Mouse (Mus musculus): ENCODE data around the gene Cd83. TPM values are rescaled to one million over a fixed set of nuclear protein-coding genes. Genes with fewer than 3 reads are reported as not detected.

Gene Cd83
- total RNA-seq, 1 experiment, result 0.76 TPM

- H3K9ac ChIP-seq (ENCODE audit: insufficient read depth, low read depth, low read length, poor library complexity, severe bottlenecking), result no peak overlapping the region
- TF ChIP-seq HCFC1 (IDR thresholded peaks at IDR 0.05; ENCODE audit: borderline replicate concordance, insufficient read depth, low read length), result no peak
- no peaks in the 10 kb centered on the region for H3K36me3 ChIP-seq (ENCODE audit: control insufficient read depth, insufficient read depth, low read length, poor library complexity, severe bottlenecking)
- H3K4me3 ChIP-seq (ENCODE audit: insufficient read depth in 1 of 2, low read depth in 1 of 2, low read length in 2 of 2, poor library complexity in 1 of 2, severe bottlenecking in 1 of 2), result no peak overlapping the region
- in situ Hi-C loops (cut with MboI; ENCODE audit: low sequenced_read_pairs in 2 of 2, unreplicated experiment in 2 of 2), result no loop called here
- no peaks in the 10 kb centered on the region for H3K9me3 ChIP-seq (ENCODE audit: control insufficient read depth, insufficient read depth, low read depth, low read length)
- no peak for DNase-seq (ENCODE audit: low read depth, low spot score)
- no peaks in the 10 kb centered on the region for H3K4me1 ChIP-seq (ENCODE audit: control insufficient read depth in 2 of 2, insufficient read depth in 2 of 2, low read length in 2 of 2, poor library complexity in 1 of 2)
- H3K27ac ChIP-seq (ENCODE audit: insufficient read depth, low read depth, low read length, poor library complexity, severe bottlenecking), result no peak overlapping the region
These were observed 30.9 kb upstream of the Cd83 start for GRCm38 (mm10) chr13:43753652-43754051.

GRCm38 (mm10) chr13:43754455-43755128 lies 30.0 kb upstream of the Cd83 start:
- no peak overlapping the region for H3K9ac ChIP-seq (ENCODE audit: insufficient read depth, low read depth, low read length, poor library complexity, severe bottlenecking)
- no peak overlapping the region for H3K4me3 ChIP-seq (ENCODE audit: insufficient read depth in 1 of 2, low read depth in 1 of 2, low read length in 2 of 2, poor library complexity in 1 of 2, severe bottlenecking in 1 of 2)
- no peaks in the 10 kb centered on the region for H3K9me3 ChIP-seq (ENCODE audit: control insufficient read depth, insufficient read depth, low read depth, low read length)
- H3K36me3 ChIP-seq (ENCODE audit: control insufficient read depth, insufficient read depth, low read length, poor library complexity, severe bottlenecking), result no peaks in the 10 kb centered on the region
- H3K27ac ChIP-seq (ENCODE audit: insufficient read depth, low read depth, low read length, poor library complexity, severe bottlenecking), result no peak overlapping the region
- TF ChIP-seq ZC3H11A (IDR thresholded peaks at IDR 0.05; ENCODE audit: borderline replicate concordance, low read depth, low read length), result no peak
- no peak for TF ChIP-seq MAFK (IDR thresholded peaks at IDR 0.05; ENCODE audit: insufficient read depth, low read depth, low read length)
- TF ChIP-seq HCFC1 (IDR thresholded peaks at IDR 0.05; ENCODE audit: borderline replicate concordance, insufficient read depth, low read length), result no peak
- TF ChIP-seq ZNF384 (IDR thresholded peaks at IDR 0.05; ENCODE audit: low read depth, low read length), result no peak
- TF ChIP-seq CHD2 (IDR thresholded peaks at IDR 0.05; ENCODE audit: low read depth, low read length), result no peak
- in situ Hi-C loops (cut with MboI; ENCODE audit: low sequenced_read_pairs in 2 of 2, unreplicated experiment in 2 of 2), result no loop called here
- no peaks in the 10 kb centered on the region for H3K4me1 ChIP-seq (ENCODE audit: control insufficient read depth in 2 of 2, insufficient read depth in 2 of 2, low read length in 2 of 2, poor library complexity in 1 of 2)
- DNase-seq (ENCODE audit: low read depth, low spot score), result no peak

- no peaks in the 10 kb centered on the region for H3K36me3 ChIP-seq (ENCODE audit: control insufficient read depth, insufficient read depth, low read length, poor library complexity, severe bottlenecking)
- no peaks in the 10 kb centered on the region for H3K4me1 ChIP-seq (ENCODE audit: control insufficient read depth in 2 of 2, insufficient read depth in 2 of 2, low read length in 2 of 2, poor library complexity in 1 of 2)
- no peak overlapping the region for H3K9ac ChIP-seq (ENCODE audit: insufficient read depth, low read depth, low read length, poor library complexity, severe bottlenecking)
- in situ Hi-C loops (cut with MboI; ENCODE audit: low sequenced_read_pairs in 2 of 2, unreplicated experiment in 2 of 2), result no loop called here
- TF ChIP-seq MAFK (IDR thresholded peaks at IDR 0.05; ENCODE audit: insufficient read depth, low read depth, low read length), result no peak
- TF ChIP-seq ZC3H11A (IDR thresholded peaks at IDR 0.05; ENCODE audit: borderline replicate concordance, low read depth, low read length), result no peak
- TF ChIP-seq CHD2 (IDR thresholded peaks at IDR 0.05; ENCODE audit: low read depth, low read length), result no peak
- TF ChIP-seq ZNF384 (IDR thresholded peaks at IDR 0.05; ENCODE audit: low read depth, low read length), result no peak
- no peak for TF ChIP-seq HCFC1 (IDR thresholded peaks at IDR 0.05; ENCODE audit: borderline replicate concordance, insufficient read depth, low read length)
- no peak overlapping the region for H3K27ac ChIP-seq (ENCODE audit: insufficient read depth, low read depth, low read length, poor library complexity, severe bottlenecking)
- no peaks in the 10 kb centered on the region for H3K9me3 ChIP-seq (ENCODE audit: control insufficient read depth, insufficient read depth, low read depth, low read length)
- no peak for DNase-seq (ENCODE audit: low read depth, low spot score)
- no peak overlapping the region for H3K4me3 ChIP-seq (ENCODE audit: insufficient read depth in 1 of 2, low read depth in 1 of 2, low read length in 2 of 2, poor library complexity in 1 of 2, severe bottlenecking in 1 of 2)
These were observed 29.0 kb upstream of the Cd83 start for GRCm38 (mm10) chr13:43755573-43755972.

- TF ChIP-seq HCFC1 (IDR thresholded peaks at IDR 0.05; ENCODE audit: borderline replicate concordance, insufficient read depth, low read length) (no peak), MAFK (IDR thresholded peaks at IDR 0.05; ENCODE audit: insufficient read depth, low read depth, low read length) (no peak), CHD2 (IDR thresholded peaks at IDR 0.05; ENCODE audit: low read depth, low read length) (no peak), ZC3H11A (IDR thresholded peaks at IDR 0.05; ENCODE audit: borderline replicate concordance, low read depth, low read length) (no peak), ZNF384 (IDR thresholded peaks at IDR 0.05; ENCODE audit: low read depth, low read length) (no peak)
These were observed 23.3 kb upstream of the Cd83 start for GRCm38 (mm10) chr13:43761156-43761855.

More at GRCm38 (mm10) chr13:43761156-43761855, 23.3 kb upstream of the Cd83 start:
- peaks cover 0 to 8% of the 10 kb centered on the region in 2 experiments; a peak in 1 of 4 replicates for H3K4me1 ChIP-seq (ENCODE audit: control insufficient read depth in 2 of 2, insufficient read depth in 2 of 2, low read length in 2 of 2, poor library complexity in 1 of 2)
- in situ Hi-C loops (cut with MboI; ENCODE audit: low sequenced_read_pairs in 2 of 2, unreplicated experiment in 2 of 2), result no loop called here
- H3K9ac ChIP-seq (ENCODE audit: insufficient read depth, low read depth, low read length, poor library complexity, severe bottlenecking), result no peak overlapping the region
- no peaks in the 10 kb centered on the region for H3K9me3 ChIP-seq (ENCODE audit: control insufficient read depth, insufficient read depth, low read depth, low read length)
- no peak overlapping the region for H3K27ac ChIP-seq (ENCODE audit: insufficient read depth, low read depth, low read length, poor library complexity, severe bottlenecking)
- DNase-seq (ENCODE audit: low read depth, low spot score), result no peak
- H3K4me3 ChIP-seq (ENCODE audit: insufficient read depth in 1 of 2, low read depth in 1 of 2, low read length in 2 of 2, poor library complexity in 1 of 2, severe bottlenecking in 1 of 2), result no peak overlapping the region
- no peaks in the 10 kb centered on the region for H3K36me3 ChIP-seq (ENCODE audit: control insufficient read depth, insufficient read depth, low read length, poor library complexity, severe bottlenecking)

Measured in ES-E14 (cell line).